Mouse (Mus musculus) left cerebral cortex, adult 9 months (tissue): ENCODE data around the gene Ect2l.

Source experiments
- DNase-seq, 2 experiments: peaks; one replicate each; pipeline ENCODE4 v3.0.0; 2022; ENCODE audit warnings: low spot score in 2 of 2

The Ect2l gene

GRCm38 (mm10) chr10:18081536-18081935, 129.2 kb downstream of the Ect2l start:
- no peak for DNase-seq
